Mouse (Mus musculus) G1E (cell line): ENCODE measurements around the gene Fgfr2.

Experiments used
- CTCF ChIP-seq: IDR thresholded peaks from 2 replicates; pipeline ENCODE4 v1.5.1; 2012; ENCODE audit warnings: low read depth, low read length, inconsistent platforms, mixed read lengths
- POLR2AphosphoS5 ChIP-seq: IDR thresholded peaks from 2 replicates; pipeline ENCODE4 v1.6.1; 2012; ENCODE audit warnings: low read depth, low read length, inconsistent platforms; ENCODE audit not compliant: insufficient replicate concordance

DNA sequence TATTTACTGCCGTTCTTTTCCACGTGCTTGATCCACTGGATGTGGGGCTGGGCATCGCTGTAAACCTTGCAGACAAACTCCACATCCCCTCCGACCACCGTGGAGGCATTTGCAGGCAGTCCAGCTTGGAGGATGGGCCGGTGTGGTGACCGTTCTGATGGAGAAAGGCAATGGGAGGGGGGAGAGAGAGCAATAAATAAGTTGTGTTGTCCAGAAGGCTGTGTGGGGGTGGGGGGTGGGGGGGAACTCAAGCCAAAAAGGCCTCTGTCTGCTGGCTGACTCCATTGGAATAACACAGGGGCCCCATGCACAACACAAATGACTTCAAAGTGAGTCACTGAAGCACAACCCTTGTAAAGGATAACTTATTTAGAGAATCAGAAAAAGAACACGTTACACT is 2922.1 kb downstream of the Fgfr2 start:
- no peak for TF ChIP-seq CTCF
- no peak for TF ChIP-seq POLR2AphosphoS5
